Mouse (Mus musculus): ENCODE measurements around the gene Rin3. TPM values are rescaled to one million over a fixed set of nuclear protein-coding genes. Genes with fewer than 3 reads are reported as not detected.
A peak's percentile ranks its signal among the peaks of the same experiment; 100 is the strongest.

Rin3 gene
- polyA plus RNA-seq, 1 experiment from 2014 or later: 9.9 TPM

DNA sequence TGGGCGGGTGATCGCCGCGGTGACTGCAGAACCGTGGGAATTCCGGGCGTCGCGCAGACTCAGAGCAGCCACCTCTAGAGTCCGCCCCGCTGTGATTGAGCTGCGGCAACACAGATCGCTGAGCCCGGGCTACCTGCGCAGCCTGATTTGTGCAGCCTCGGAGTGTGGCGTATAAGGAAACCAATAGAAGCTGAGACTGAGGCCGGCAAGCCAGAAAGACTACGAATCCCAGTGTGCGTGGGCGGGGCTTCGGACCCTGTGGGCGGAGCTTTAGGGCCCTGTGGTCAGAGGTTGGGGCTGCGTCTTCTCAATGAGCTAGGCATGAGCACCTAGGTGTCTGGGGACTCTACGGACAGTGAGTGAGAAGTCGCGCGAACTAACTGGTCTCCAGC is 156.8 kb downstream of the Rin3 start, which contains the start of gene Lgmn:
Gene Lgmn (minus strand): TSS at position 182 of the 392 bp plus-strand sequence.
- Histone ChIP-seq H3K4me1 (replicated peaks) (peaks cover 19% of the 10 kb centered on the region), H3K27ac (ENCODE audit: poor library complexity, severe bottlenecking) (peak within 1 kb of the TSS; percentile 80), H3K9ac (peak within 1 kb of the TSS; percentile 78), H3K27me3 (replicated peaks) (no peaks in the 10 kb centered on the region), H3K36me3 (no peaks in the 10 kb centered on the region), H3K9me3 (replicated peaks) (no peaks in the 10 kb centered on the region), H3K4me3 (peak within 1 kb of the TSS; percentile 77), H3K4me2 (peak within 1 kb of the TSS; percentile 74)
- under 1% methylated on average over 28 of the region's 28 CpGs for WGBS
- peak; percentile 98 for ATAC-seq (ENCODE audit: insufficient number of reproducible peaks, low FRiP score)

Other genes with a start within 250 kb of the Rin3 start
- 4.0 and 4.4 TPM in 2 replicates for gene Slc24a4, start 154.3 kb upstream of the Rin3 start, polyA plus RNA-seq (2016; fragmentation: Nextera tagmentation; extraction: Ambion mirVana)
- gene Lgmn, start 156.8 kb downstream of the Rin3 start, polyA plus RNA-seq (2016; fragmentation: Nextera tagmentation; extraction: Ambion mirVana): 126 and 127 TPM in 2 replicates
- gene Golga5, start 186.1 kb downstream of the Rin3 start, polyA plus RNA-seq (2016; fragmentation: Nextera tagmentation; extraction: Ambion mirVana): 28.8 and 29.0 TPM in 2 replicates